Mouse (Mus musculus): Measurements from ENCODE around the gene 1700020L24Rik.

DNA sequence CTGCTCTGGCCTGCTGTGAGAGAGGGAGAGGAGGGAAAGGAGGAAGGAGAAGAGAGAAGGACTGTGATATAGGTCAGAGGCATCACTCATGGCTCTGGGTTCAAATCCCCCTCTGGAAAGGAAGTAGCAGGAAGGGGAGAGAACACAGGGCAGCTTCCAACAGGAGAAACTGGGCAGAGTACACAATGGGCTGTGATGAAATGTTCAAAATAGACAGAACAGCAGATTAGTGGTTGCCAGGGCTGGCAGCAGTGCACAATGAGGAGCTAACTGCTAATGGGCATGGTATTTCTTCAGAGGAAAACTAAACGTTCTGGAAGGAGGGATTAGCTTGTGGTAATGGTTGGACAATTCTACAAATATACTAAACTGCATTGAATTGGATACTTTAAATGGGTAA lies 13.1 kb downstream of the 1700020L24Rik start:
- TF ChIP-seq CTCF (IDR thresholded peaks at IDR 0.05; ENCODE audit: control insufficient read depth, insufficient read depth, low read length) (no peak), POLR2A (IDR thresholded peaks at IDR 0.05; ENCODE audit: borderline replicate concordance, control insufficient read depth, low read depth, low read length) (no peak)
